Comparison of ENCODE assay signal across 14 mouse cellular contexts in the genomic region with DNA sequence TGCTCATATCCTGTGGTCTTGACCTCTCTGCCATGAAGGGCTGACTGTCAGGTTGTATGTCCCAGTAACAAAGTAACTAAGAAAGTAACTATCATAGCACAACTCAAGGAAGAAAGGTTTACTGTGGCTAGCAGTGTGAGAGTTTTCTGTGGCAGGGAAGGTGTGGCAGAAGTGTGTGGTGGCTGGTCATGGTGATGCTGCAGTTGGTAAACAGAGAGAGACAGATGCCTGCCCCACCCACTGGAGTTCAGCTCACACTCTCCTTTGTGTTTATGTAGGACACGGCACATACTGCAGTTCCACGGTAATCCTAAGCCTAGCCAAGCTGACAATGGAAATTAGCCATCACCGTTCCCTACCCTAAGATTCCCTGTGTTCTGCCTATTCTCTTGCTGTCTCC.
"Had no signal": no experiment of that assay in that cellular context is flagged by ENCODE, and none has a peak within 500 bp of the region (broad histone marks: within the 10 kb centered on the region; RNA-seq: fewer than 3 reads in every experiment).

No protein-coding gene starts in this region.

- ATAC-seq: lung, postnatal 0 days; midbrain, embryonic 15.5 days had no signal

- H3K36me3 ChIP-seq: limb, embryonic 13.5 days; midbrain, embryonic 15.5 days; neural tube, embryonic 12.5 days had no signal

- H3K4me2 ChIP-seq: limb, embryonic 13.5 days; midbrain, embryonic 11.5 days; midbrain, embryonic 15.5 days; neural tube, embryonic 12.5 days had no signal

- H3K9ac ChIP-seq: limb, embryonic 13.5 days; midbrain, embryonic 15.5 days; neural tube, embryonic 12.5 days had no signal

- DNase-seq: kidney, adult 11 months; kidney, adult 9 months; kidney, postnatal 36 days; left cerebral cortex, postnatal 4 days; lung, adult 18-20 months; lung, postnatal 36 days; right cerebral cortex, postnatal 25 days; thymus, postnatal 36 days had no signal

- H3K9me3 ChIP-seq: limb, embryonic 13.5 days; midbrain, embryonic 15.5 days; neural tube, embryonic 12.5 days had no signal

- H3K27ac ChIP-seq: kidney, postnatal 0 days; limb, embryonic 13.5 days; midbrain, embryonic 15.5 days; neural tube, embryonic 12.5 days had no signal

- H3K27me3 ChIP-seq: midbrain, embryonic 15.5 days; neural tube, embryonic 12.5 days had no signal

- H3K4me3 ChIP-seq: limb, embryonic 13.5 days; midbrain, embryonic 15.5 days; neural tube, embryonic 12.5 days had no signal

- H3K4me1 ChIP-seq: limb, embryonic 13.5 days; midbrain, embryonic 15.5 days; neural tube, embryonic 12.5 days had no signal
